Mouse (Mus musculus) forebrain, embryonic 11.5 days (tissue): ENCODE measurements at regions not wholly inside any gene's neighbourhood (a gene's known extent, or its start where the extent isn't known, plus 50 kb on each side); places are given as distances from the start of the nearest gene placed in this dataset.

Experiments used
- ATAC-seq: fragments of 200-750 bp; cut with Nextera tagmentation; replicated peaks from 2 replicates; pipeline ENCODE4 v1.8.0; 2017; ENCODE audit warnings: moderate TSS enrichment; ENCODE audit not compliant: low FRiP score
- DNase-seq: peaks from one replicate; pipeline ENCODE4 v3.0.0-alpha.2; 2017; ENCODE audit warnings: low spot score
- H3K27ac ChIP-seq: fragments of 300-500 bp; sonication (generic); 2 replicates; pipeline ENCODE4 v1.5.1; 2014; ENCODE audit warnings: low read depth, low read length
- H3K27me3 ChIP-seq: fragments of 300-500 bp; sonication (generic); 2 replicates; pipeline ENCODE4 v1.6.1; 2014; ENCODE audit warnings: mild to moderate bottlenecking, low read length, mixed read lengths; ENCODE audit not compliant: control insufficient read depth, insufficient read depth
- H3K36me3 ChIP-seq: fragments of 300-500 bp; sonication (generic); 2 replicates; pipeline ENCODE4 v1.6.1; 2014; ENCODE audit warnings: mild to moderate bottlenecking, low read length, moderate library complexity, mixed read lengths; ENCODE audit not compliant: control insufficient read depth, insufficient read depth
- H3K4me1 ChIP-seq: fragments of 300-500 bp; sonication (generic); replicated peaks from 2 replicates; pipeline ENCODE4 v1.6.1; 2014; ENCODE audit warnings: low read length, mixed read lengths; ENCODE audit not compliant: control insufficient read depth, insufficient read depth
- H3K4me2 ChIP-seq: fragments of 300-500 bp; sonication (generic); 2 replicates; pipeline ENCODE4 v1.6.1; 2014; ENCODE audit warnings: low read depth, mild to moderate bottlenecking, low read length, moderate library complexity, mixed read lengths; ENCODE audit not compliant: severe bottlenecking
- H3K4me3 ChIP-seq: fragments of 300-500 bp; sonication (generic); 2 replicates; pipeline ENCODE4 v1.5.1; 2014; ENCODE audit warnings: low read depth, low read length
- H3K9ac ChIP-seq: fragments of 300-500 bp; sonication (generic); 2 replicates; pipeline ENCODE4 v1.6.1; 2014; ENCODE audit warnings: low read length
- H3K9me3 ChIP-seq: fragments of 300-500 bp; sonication (generic); 2 replicates; pipeline ENCODE4 v1.6.1; 2016; ENCODE audit warnings: low read length, mixed read lengths; ENCODE audit not compliant: control insufficient read depth
- WGBS: fragments of 180-500 bp; shearing (Covaris S2); extraction: QIAGEN DNeasy Blood & Tissue Kit; methylation state at CpG from one replicate; pipeline ENCODE4 v1.1.7; 2014; 5-methylcytosine and 5-hydroxymethylcytosine counted together

- H3K4me1 ChIP-seq = no peaks in the 10 kb centered on the region
- DNase-seq (no peak), ATAC-seq (no peak)
- no peak overlapping the region for H3K4me3 ChIP-seq
- H3K4me2 ChIP-seq = no peak overlapping the region
- no peaks in the 10 kb centered on the region for H3K9me3 ChIP-seq
- H3K9ac ChIP-seq = no peak overlapping the region
- WGBS = 73% methylated on average over 3 of the region's 3 CpGs
- H3K36me3 ChIP-seq = no peaks in the 10 kb centered on the region
- H3K27me3 ChIP-seq = no peaks in the 10 kb centered on the region
- H3K27ac ChIP-seq = no peak overlapping the region
Measured at GRCm38 (mm10) chr15:74330131-74330530, 306.0 kb downstream of the Mroh4 start.

GRCm38 (mm10) chr15:74329221-74329620 lies 306.9 kb downstream of the Mroh4 start:
- Histone ChIP-seq H3K27me3 (no peaks in the 10 kb centered on the region), H3K4me3 (no peak overlapping the region), H3K4me2 (no peak overlapping the region), H3K9ac (no peak overlapping the region), H3K27ac (no peak overlapping the region), H3K36me3 (no peaks in the 10 kb centered on the region), H3K9me3 (no peaks in the 10 kb centered on the region), H3K4me1 (no peaks in the 10 kb centered on the region)
- DNase-seq = no peak
- 49% methylated on average over 14 of the region's 14 CpGs for WGBS
- no peak for ATAC-seq

- no peaks in the 10 kb centered on the region for H3K4me1 ChIP-seq
- H3K9ac ChIP-seq = no peak overlapping the region
- ATAC-seq (no peak), DNase-seq (no peak)
- H3K27me3 ChIP-seq = no peaks in the 10 kb centered on the region
- no peaks in the 10 kb centered on the region for H3K36me3 ChIP-seq
- H3K4me3 ChIP-seq = no peak overlapping the region
- H3K4me2 ChIP-seq = no peak overlapping the region
- H3K9me3 ChIP-seq = no peaks in the 10 kb centered on the region
- no peak overlapping the region for H3K27ac ChIP-seq
- 79% methylated on average over 5 of the region's 5 CpGs for WGBS
Measured at GRCm38 (mm10) chr15:74326661-74327060, 309.5 kb downstream of the Mroh4 start.

GRCm38 (mm10) chr15:74325543-74325942 lies 310.6 kb downstream of the Mroh4 start:
- no peak overlapping the region for H3K27ac ChIP-seq
- no peaks in the 10 kb centered on the region for H3K36me3 ChIP-seq
- H3K27me3 ChIP-seq = no peaks in the 10 kb centered on the region
- H3K4me1 ChIP-seq = no peaks in the 10 kb centered on the region
- H3K4me2 ChIP-seq = no peak overlapping the region
- H3K9me3 ChIP-seq = no peaks in the 10 kb centered on the region
- DNase-seq (no peak), ATAC-seq (no peak)
- H3K4me3 ChIP-seq = no peak overlapping the region
- WGBS = 45% methylated on average over 9 of the region's 9 CpGs
- no peak overlapping the region for H3K9ac ChIP-seq

- H3K9me3 ChIP-seq = no peaks in the 10 kb centered on the region
- H3K27ac ChIP-seq = no peak overlapping the region
- no peak for DNase-seq
- 62% methylated on average over 3 of the region's 3 CpGs for WGBS
- no peak overlapping the region for H3K4me2 ChIP-seq
- no peak for ATAC-seq
- H3K27me3 ChIP-seq = no peaks in the 10 kb centered on the region
- H3K4me3 ChIP-seq = no peak overlapping the region
- no peaks in the 10 kb centered on the region for H3K36me3 ChIP-seq
- no peak overlapping the region for H3K9ac ChIP-seq
- 0 out of 2 replicates have a peak, but pooled peaks cover 2% of the 10 kb centered on the region for H3K4me1 ChIP-seq
Measured at GRCm38 (mm10) chr15:74319407-74319806, 316.7 kb downstream of the Mroh4 start.

GRCm38 (mm10) chr15:74318422-74318841 lies 317.7 kb downstream of the Mroh4 start:
- Histone ChIP-seq H3K27me3 (no peaks in the 10 kb centered on the region), H3K9me3 (no peaks in the 10 kb centered on the region), H3K4me3 (no peak overlapping the region), H3K4me1 (0 out of 2 replicates have a peak, but pooled peaks cover 2% of the 10 kb centered on the region), H3K27ac (no peak overlapping the region), H3K4me2 (no peak overlapping the region), H3K9ac (no peak overlapping the region), H3K36me3 (no peaks in the 10 kb centered on the region)
- DNase-seq (no peak), ATAC-seq (no peak)
- 24% methylated on average over 3 of the region's 3 CpGs for WGBS

- Histone ChIP-seq H3K27me3 (no peaks in the 10 kb centered on the region), H3K4me1 (no peaks in the 10 kb centered on the region), H3K36me3 (no peaks in the 10 kb centered on the region), H3K27ac (no peak overlapping the region), H3K4me2 (no peak overlapping the region), H3K9me3 (no peaks in the 10 kb centered on the region), H3K9ac (no peak overlapping the region), H3K4me3 (no peak overlapping the region)
- 61% methylated on average over 3 of the region's 3 CpGs for WGBS
- ATAC-seq (no peak), DNase-seq (no peak)
Measured at GRCm38 (mm10) chr15:74311082-74311481, 325.1 kb downstream of the Mroh4 start.

GRCm38 (mm10) chr15:74306543-74306942 lies 329.6 kb downstream of the Mroh4 start:
- 87% methylated on average over 5 of the region's 5 CpGs for WGBS
- no peak overlapping the region for H3K4me3 ChIP-seq
- no peak overlapping the region for H3K27ac ChIP-seq
- no peaks in the 10 kb centered on the region for H3K9me3 ChIP-seq
- H3K36me3 ChIP-seq = no peaks in the 10 kb centered on the region
- no peaks in the 10 kb centered on the region for H3K4me1 ChIP-seq
- no peak for ATAC-seq
- no peaks in the 10 kb centered on the region for H3K27me3 ChIP-seq
- H3K9ac ChIP-seq = no peak overlapping the region
- DNase-seq = no peak
- H3K4me2 ChIP-seq = no peak overlapping the region

- Histone ChIP-seq H3K9ac (no peak overlapping the region), H3K9me3 (no peaks in the 10 kb centered on the region), H3K4me1 (no peaks in the 10 kb centered on the region), H3K27me3 (no peaks in the 10 kb centered on the region), H3K36me3 (no peaks in the 10 kb centered on the region), H3K27ac (no peak overlapping the region), H3K4me3 (no peak overlapping the region), H3K4me2 (no peak overlapping the region)
- whole genome bisulfite sequencing = 83% methylated on average over 8 of the region's 8 CpGs
- ATAC-seq = no peak
- no peak for DNase-seq
Measured at GRCm38 (mm10) chr15:74296277-74296676, 339.9 kb downstream of the Mroh4 start.
